Mouse (Mus musculus) heart, postnatal 0 days (tissue): ENCODE data around the gene Smpd3.

ENCODE experiments used
- CTCF ChIP-seq: IDR thresholded peaks from 2 replicates; pipeline ENCODE4 v1.5.1; 2016; ENCODE audit warnings: antibody characterized with exemption, control low read depth, low read depth
- EP300 ChIP-seq: IDR thresholded peaks from 2 replicates; pipeline ENCODE4 v1.6.1; 2016; ENCODE audit warnings: antibody characterized with exemption, low read depth

DNA sequence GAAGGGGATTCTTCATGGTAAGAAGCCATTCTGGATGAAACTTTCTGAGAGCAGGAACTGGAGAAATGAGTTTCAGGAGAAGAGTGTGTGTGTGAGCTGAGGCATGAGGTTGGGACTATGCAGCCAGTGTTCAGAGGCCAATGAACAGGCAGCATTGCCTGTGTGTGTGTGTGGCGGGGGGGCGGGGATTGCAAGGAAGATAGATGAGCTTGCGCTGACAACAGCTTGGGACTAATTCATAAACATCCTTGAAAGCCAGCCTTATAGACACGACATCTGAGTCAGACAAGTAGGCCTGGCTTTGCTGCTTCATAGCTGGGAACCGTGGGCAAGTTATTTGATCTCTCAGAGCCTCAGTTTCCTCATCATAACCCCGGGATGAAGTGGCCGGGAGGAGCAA, 31.3 kb upstream of the Smpd3 start:
- no peak for TF ChIP-seq EP300
- no peak for TF ChIP-seq CTCF
